8 mouse cellular contexts compared by ENCODE assay signal in genomic region chr10:126961757-126962156, GRCm38 (mm10). TPM values are rescaled to one million over a fixed set of nuclear protein-coding genes. Genes with fewer than 3 reads are reported as not detected.
DNase-seq lines count a peak whose midpoint lies in the region; ATAC-seq lines count a peak whose summit lies in the region.

No protein-coding gene starts in this region.

- no peak for ATAC-seq in midbrain, embryonic 14.5 days (ENCODE audit: low FRiP score, low TSS enrichment)

- WGBS in heart, embryonic 10.5 days, result 74% methylated on average over 10 of the region's 10 CpGs
- WGBS in midbrain, embryonic 14.5 days, result 52% methylated on average over 10 of the region's 10 CpGs

- peaks cover 28% of the 10 kb centered on the region for H3K4me1 ChIP-seq in heart, embryonic 10.5 days
- H3K4me1 ChIP-seq in midbrain, embryonic 14.5 days (ENCODE audit: control insufficient read depth, insufficient read depth, low read length), result peaks cover 11% of the 10 kb centered on the region

- H3K27ac ChIP-seq in heart, embryonic 10.5 days, result peak overlapping the region; percentile 81
- no peak overlapping the region for H3K27ac ChIP-seq in midbrain, embryonic 14.5 days (replicated peaks; ENCODE audit: low read depth, low read length)

- DNase-seq in right cerebral cortex, postnatal 10 days (ENCODE audit: low spot score in 2 of 2), result peak; percentile 67 to 76
- DNase-seq in right cerebral cortex, postnatal 25 days, result no peak
- DNase-seq in cerebellum, postnatal 25 days, result peak; percentile 86 to 93
- no peak for DNase-seq in heart, embryonic 10.5 days (ENCODE audit: low spot score)
- DNase-seq in kidney, postnatal 4 days, result peak; percentile 66 to 75
- peak; percentile 60 for DNase-seq in retina, embryonic 14.5 days (ENCODE audit: low spot score)
- DNase-seq in thymus, postnatal 10 days (ENCODE audit: low spot score in 2 of 2), result no peak
- no peak for DNase-seq in midbrain, embryonic 14.5 days

- no peak overlapping the region for H3K9ac ChIP-seq in midbrain, embryonic 14.5 days (replicated peaks; ENCODE audit: low read length)

- H3K27me3 ChIP-seq in heart, embryonic 10.5 days (ENCODE audit: insufficient read depth, poor library complexity, severe bottlenecking), result 0 out of 2 replicates have a peak, but pooled peaks cover 3% of the 10 kb centered on the region
- H3K27me3 ChIP-seq in midbrain, embryonic 14.5 days (ENCODE audit: control insufficient read depth, insufficient read depth, low read length), result no peaks in the 10 kb centered on the region; the same call in 1 of the 2 replicates

- H3K36me3 ChIP-seq in heart, embryonic 10.5 days, result no peaks in the 10 kb centered on the region
- H3K36me3 ChIP-seq in midbrain, embryonic 14.5 days (ENCODE audit: control insufficient read depth, insufficient read depth, low read length), result no peaks in the 10 kb centered on the region

- H3K4me2 ChIP-seq in midbrain, embryonic 14.5 days (ENCODE audit: low read length), result no peak overlapping the region

- H3K9me3 ChIP-seq in heart, embryonic 10.5 days, result no peaks in the 10 kb centered on the region
- H3K9me3 ChIP-seq in midbrain, embryonic 14.5 days (ENCODE audit: control insufficient read depth, low read length), result no peaks in the 10 kb centered on the region

- H3K4me3 ChIP-seq in heart, embryonic 10.5 days, result no peak overlapping the region
- no peak overlapping the region for H3K4me3 ChIP-seq in midbrain, embryonic 14.5 days (replicated peaks; ENCODE audit: low read depth, low read length)

RNA-seq across cellular contexts. Expression of gene Ctdsp2, which starts 16.8 kb away (rescaled TPM):
- polyA plus RNA-seq in heart, embryonic 10.5 days (2016; fragmentation: Nextera tagmentation; extraction: Ambion mirVana), result 37.8 and 46.2 TPM in 2 replicates
- 19.1 and 26.2 TPM in 2 replicates for polyA plus RNA-seq in midbrain, embryonic 14.5 days (2014; fragmentation: Nextera tagmentation; extraction: Ambion mirVana)

RNA-seq across cellular contexts. Expression of gene Avil, which starts 38.8 kb away (rescaled TPM):
- 0.07 TPM in 1 of 2 replicates, not detected in the other for polyA plus RNA-seq in heart, embryonic 10.5 days (2016; fragmentation: Nextera tagmentation; extraction: Ambion mirVana)
- polyA plus RNA-seq in midbrain, embryonic 14.5 days (2014; fragmentation: Nextera tagmentation; extraction: Ambion mirVana), result 1.9 and 2.1 TPM in 2 replicates

Comparison
In these comparisons a context has a peak if more than half of its experiments do, and no peak if none do; other contexts are left out.
1. DNase-seq: peak in right cerebral cortex, postnatal 10 days (2 of 2), cerebellum, postnatal 25 days (2 of 2), kidney, postnatal 4 days (2 of 2) and retina, embryonic 14.5 days (single experiment); none in right cerebral cortex, postnatal 25 days (single experiment), heart, embryonic 10.5 days (single experiment), thymus, postnatal 10 days (0 of 2) and midbrain, embryonic 14.5 days (single experiment).